Mouse (Mus musculus): ENCODE data around the gene Arid2.
A peak's percentile ranks its signal among the peaks of the same experiment; 100 is the strongest.
"Not testable (repeated sequence)": the region's sequence is repeated elsewhere in the genome, so short reads cannot be mapped to it uniquely, and the experiment has no call there.

Gene Arid2

DNA sequence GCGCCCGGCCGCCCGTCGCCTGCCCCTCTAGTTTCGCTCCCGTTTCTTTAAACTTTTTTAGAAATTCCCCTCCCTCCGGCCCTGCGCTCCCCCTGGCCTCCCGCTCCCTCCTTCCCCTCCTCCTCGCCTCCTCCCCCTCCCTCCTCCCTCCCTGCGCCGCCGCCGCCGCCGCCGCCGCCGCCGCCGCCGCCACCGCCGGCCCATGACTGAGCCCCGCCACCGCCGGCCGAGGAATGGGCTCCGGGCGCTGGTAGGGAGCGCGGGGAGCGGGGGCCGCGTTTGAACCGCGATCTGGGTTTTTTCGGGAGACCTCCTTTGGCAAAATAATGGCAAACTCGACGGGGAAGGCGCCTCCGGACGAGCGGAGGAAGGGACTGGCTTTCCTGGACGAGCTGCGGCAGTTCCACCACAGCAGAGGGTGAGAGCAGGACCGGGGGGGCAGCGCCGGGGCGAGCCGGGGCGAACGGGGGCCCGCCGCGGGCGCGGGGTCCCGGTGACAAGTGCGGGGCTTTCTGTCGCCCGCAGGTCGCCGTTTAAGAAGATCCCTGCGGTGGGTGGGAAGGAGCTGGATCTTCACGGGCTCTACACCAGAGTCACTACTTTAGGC lies at the start of gene Arid2:
Arid2 (plus strand) TSS at position 150 of the 607 bp plus-strand sequence.
- DNase-seq (ENCODE audit: low spot score in 2 of 2) = peak; percentile 53 to 68

DNA sequence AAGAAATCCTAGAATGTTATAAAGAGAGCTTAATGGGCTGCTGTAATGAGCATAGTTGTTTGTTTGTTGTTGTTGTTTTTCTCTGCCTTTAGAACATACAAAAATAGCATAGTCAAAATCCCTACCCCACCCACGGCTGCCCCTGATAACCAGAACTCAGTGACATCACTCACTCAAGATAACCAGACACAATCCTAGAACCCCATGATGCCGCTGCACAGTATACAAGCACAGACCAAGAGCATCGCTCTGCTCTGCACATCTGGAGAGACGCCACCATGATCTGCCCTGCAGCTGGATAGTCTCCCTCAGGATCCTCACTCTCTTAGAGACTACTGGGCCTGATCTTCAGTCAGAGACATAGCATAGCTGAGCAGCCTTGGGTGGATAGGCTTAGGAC lies 49.2 kb upstream of the Arid2 start:
- no peak for DNase-seq (ENCODE audit: low spot score in 2 of 2)

GRCm38 (mm10) chr15:96244171-96244570 lies 43.1 kb upstream of the Arid2 start:
- DNase-seq (ENCODE audit: low spot score in 2 of 2) = no peak

GRCm38 (mm10) chr15:96244715-96245114 lies 42.6 kb upstream of the Arid2 start:
- DNase-seq (ENCODE audit: low spot score in 2 of 2) = not testable (repeated sequence)

DNA sequence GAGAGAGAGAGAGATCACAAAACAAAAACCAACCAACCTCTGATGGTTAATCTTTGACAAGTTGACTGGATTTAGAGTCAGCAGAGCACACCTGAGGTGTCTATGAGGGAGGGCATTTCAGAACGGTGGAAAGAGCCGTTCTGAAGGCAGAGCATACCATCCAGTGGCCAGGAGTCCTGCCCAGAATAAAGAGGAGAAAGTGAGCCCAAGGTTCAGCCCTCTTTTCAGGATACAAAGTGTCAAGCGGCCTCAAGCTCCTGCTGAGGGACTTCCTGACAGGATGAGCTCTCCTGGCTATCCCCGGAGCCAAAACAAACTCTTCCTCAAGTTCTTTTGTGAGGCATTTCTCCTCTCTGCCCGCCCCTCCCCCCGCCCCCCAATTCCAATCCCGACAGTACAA lies 33.5 kb upstream of the Arid2 start:
- DNase-seq (ENCODE audit: low spot score in 2 of 2) = no peak

DNA sequence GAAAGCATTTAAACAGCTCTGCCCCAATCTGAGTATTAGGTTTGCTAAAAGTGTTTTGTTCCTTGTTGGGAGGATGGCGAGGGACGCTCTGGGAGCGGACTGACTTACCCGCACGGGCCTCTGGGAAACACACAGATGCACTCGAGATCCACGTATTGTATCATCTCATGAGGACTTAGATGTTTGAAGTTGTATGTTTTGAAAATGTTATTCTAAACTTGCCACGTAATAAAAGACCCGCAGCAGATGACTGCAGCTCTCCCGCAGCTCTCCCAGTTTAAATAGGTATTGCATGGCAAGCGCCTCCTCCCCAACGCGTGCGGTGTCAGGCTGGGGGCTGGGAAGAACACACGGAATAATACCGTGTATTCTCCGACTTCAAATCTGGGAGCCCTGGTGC lies 33.0 kb upstream of the Arid2 start:
- DNase-seq (ENCODE audit: low spot score in 2 of 2) = peak in 1 of 2 experiments; percentile 23

DNA sequence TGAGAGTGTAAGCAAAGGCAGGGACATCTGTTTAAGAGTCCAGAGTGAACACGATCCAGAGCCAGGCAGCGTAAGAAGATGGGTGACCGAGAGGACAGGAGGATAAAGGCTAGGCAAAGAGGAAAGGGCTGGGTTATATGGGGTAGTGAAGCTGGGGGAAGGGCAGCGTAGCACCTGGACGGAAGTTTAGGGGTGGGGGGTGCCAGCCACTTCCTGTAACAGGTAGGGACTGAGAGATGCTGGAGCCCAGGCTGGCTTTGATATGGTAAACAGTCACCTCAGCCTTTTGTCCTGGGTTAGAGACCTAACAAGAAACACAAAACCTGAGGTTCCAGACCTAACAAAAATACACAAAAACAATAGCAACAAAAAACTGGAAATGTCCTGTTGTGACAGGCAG lies 29.5 kb upstream of the Arid2 start:
- DNase-seq (ENCODE audit: low spot score in 2 of 2) = no peak

DNA sequence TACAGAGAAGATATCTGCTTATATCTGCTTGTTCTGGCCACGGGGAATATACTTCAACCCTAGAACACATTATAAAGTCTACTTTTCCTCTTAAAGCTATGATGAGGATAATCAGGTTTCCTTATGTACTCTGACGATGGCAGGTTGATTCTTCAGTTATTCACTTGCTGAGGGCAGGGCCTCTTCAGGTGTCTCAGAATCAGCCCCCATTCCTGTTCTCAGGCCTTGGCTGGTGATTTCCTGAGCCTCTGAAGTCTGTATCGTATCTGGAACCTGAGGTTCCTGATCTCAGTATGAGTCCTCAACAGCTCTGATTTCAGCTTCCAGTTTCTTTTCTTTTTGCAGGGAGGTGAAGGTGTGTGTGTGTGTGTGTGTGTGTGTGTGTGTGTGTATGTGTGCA lies 22.7 kb upstream of the Arid2 start:
- DNase-seq (ENCODE audit: low spot score in 2 of 2) = no peak

GRCm38 (mm10) chr15:96267933-96268332 lies 19.4 kb upstream of the Arid2 start:
- DNase-seq (ENCODE audit: low spot score in 2 of 2) = no peak

DNA sequence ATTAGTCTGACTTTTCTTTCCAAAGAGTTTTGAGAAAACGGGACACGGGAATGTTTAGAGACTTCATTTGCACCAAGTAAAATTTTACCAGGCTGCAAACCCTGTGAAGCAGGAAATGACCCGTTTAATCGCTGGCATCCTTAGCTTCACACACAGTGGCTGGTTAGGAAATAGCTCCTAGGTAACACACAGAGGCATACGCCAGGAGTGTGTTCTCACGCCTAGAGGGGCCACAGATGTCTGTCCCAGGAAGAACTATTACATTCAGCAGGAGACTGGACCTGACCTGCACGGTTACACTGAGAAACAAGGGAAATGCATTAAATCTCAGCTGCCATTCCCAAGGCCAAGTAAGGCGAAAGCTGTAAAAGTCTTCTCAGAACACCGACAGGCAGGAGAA lies 18.7 kb upstream of the Arid2 start:
- no peak for DNase-seq (ENCODE audit: low spot score in 2 of 2)

GRCm38 (mm10) chr15:96269402-96269801 lies 17.9 kb upstream of the Arid2 start:
- DNase-seq (ENCODE audit: low spot score in 2 of 2) = no peak

DNA sequence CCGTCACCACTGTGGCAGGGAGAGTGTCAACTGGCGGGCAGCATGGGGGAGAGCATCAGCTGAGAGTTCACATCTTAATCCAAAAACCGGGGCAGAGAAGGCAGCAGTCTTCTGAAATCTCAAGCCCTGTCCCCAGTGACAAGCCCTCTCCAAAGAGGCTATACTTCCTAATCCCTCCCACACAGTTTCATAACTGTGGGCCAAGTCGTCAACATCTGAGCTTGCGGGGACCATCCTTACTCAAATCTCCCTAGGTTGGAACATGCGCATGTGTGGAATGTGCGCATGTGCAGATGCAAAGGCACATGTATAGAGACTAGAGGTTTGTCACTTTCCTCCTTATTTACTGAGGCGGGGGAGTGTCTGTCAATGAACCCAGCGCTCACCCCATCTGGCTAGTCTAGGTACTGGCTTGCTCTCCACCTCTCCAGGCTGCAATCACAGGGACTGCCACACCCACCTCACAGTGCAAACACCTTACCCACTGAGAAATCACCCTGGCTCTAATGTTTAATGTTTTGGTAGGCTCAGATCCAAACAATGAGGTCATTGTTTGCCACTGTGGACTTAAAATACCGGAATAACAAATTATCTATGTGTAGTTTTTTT lies 16.9 kb upstream of the Arid2 start:
- DNase-seq (ENCODE audit: low spot score in 2 of 2) = no peak

GRCm38 (mm10) chr15:96272356-96272755 lies 15.0 kb upstream of the Arid2 start:
- no peak for DNase-seq (ENCODE audit: low spot score in 2 of 2)

DNA sequence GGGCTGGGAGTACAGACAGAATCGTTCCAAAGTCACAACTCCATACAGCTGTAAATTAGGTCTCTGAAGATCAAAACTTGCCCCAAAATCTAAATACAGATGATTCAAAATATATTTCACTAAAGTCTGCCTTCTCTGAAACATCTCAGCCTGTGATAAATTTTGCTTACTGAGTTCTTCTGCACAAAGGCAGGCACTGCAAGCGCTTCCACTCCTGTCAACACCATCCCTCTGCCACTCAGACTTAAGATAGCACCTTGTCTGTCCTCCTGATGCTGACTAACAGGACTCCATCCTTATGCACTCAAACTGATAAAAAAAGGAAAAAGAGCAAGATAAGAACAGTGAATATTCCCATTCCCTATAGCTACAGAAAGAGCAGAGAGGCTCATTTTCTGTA lies 13.0 kb upstream of the Arid2 start:
- no peak for DNase-seq (ENCODE audit: low spot score in 2 of 2)

- DNase-seq (ENCODE audit: low spot score in 2 of 2) = no peak
These were observed 12.1 kb upstream of the Arid2 start for GRCm38 (mm10) chr15:96275198-96275597.

DNA sequence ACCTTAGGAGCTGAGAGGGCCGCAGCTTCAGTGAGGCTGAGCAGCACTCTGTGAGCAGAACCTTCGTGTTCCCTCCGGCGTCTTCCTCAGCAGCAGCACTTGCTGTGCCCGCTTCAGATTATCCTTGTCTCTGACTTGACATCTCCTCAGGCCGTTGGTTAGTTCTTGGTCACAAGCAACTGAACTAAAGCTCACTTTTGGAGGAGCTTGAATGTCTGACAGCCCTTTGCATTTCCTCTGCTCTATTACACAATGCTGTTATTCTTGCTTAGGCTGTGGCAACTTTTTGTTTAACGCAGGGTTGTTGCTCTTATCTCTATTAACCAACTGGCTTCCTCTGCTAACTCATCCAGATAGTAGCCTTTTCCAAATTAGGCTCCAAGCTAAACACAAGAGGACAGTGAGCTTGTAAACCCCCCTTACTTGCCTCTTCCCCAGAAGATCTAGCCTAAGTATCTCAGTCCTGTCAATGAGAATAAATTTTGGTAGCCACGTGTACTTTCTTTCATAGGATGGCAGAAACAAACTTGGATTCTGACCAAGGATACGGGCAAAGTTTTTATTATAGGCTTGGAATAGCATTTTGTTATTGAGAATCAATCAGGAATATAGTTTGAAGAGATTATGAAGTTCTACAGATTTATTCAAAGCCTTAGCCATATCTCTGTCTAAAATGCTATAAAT lies 11.4 kb upstream of the Arid2 start:
- DNase-seq (ENCODE audit: low spot score in 2 of 2) = no peak

GRCm38 (mm10) chr15:96277061-96277460 lies 10.3 kb upstream of the Arid2 start:
- no peak for DNase-seq (ENCODE audit: low spot score in 2 of 2)

DNA sequence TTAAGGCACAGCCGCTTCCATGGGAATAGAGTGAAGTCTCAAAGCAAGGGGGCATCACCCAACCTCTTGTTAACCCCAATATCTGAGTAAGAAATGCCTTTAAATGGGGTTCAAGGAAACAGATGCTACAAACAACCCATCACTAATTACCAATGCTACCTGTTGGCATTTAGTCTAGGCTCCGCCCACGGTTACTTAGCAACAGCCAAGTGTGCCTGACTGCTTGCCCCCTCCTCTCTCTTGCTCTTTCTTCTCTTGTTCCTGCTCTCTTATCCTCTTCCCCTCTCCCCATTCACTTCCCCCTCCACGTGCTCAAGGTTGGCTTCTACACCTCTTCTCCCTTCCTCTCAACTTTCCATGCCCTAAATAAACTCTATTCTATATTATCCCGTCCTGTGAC lies 6.1 kb upstream of the Arid2 start:
- no peak for DNase-seq (ENCODE audit: low spot score in 2 of 2)

DNA sequence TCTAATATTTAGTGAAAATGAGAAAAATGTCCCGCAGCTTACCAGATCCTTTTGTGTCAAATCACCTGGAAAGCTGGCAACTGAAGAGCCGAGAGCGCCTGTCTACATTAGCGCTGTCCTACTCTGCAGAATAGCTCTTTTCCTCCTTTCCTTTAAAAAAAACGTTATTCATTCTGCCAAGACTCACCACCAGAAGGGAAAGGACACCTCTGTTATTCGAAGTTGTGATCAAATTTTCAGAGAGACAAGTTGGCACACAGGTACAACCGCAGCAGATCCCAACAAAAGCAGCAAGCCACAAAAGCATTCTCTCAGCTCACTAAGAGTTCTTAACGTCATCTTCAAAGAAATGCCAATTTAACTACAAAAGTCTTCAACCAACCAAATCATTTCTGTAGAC lies 4.2 kb upstream of the Arid2 start:
- DNase-seq (ENCODE audit: low spot score in 2 of 2) = no peak

DNA sequence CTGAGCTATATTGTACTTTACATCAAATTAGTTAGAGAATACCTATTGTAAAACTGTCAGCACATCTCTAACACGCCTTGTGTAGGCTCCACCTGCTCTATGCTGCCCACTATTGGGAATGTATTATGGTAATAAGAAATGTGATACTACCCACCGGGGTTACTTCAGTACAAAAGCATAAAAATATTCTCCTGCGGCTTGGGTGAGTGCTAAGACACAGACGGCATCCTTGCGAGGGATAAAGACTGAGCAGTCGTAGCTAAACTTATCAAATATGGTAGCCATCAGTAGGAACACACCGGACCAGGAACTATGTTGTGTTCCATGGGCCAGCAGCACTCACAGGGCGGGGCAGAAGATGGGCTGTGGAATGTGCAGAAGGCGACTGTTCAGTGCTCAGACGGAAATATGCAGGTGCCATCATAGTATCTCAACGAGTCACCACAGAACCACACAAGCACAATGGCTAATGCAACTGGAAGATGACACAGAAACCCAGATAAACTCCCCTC lies 3.3 kb upstream of the Arid2 start:
- DNase-seq (ENCODE audit: low spot score in 2 of 2) = peak; percentile 37 to 43

DNA sequence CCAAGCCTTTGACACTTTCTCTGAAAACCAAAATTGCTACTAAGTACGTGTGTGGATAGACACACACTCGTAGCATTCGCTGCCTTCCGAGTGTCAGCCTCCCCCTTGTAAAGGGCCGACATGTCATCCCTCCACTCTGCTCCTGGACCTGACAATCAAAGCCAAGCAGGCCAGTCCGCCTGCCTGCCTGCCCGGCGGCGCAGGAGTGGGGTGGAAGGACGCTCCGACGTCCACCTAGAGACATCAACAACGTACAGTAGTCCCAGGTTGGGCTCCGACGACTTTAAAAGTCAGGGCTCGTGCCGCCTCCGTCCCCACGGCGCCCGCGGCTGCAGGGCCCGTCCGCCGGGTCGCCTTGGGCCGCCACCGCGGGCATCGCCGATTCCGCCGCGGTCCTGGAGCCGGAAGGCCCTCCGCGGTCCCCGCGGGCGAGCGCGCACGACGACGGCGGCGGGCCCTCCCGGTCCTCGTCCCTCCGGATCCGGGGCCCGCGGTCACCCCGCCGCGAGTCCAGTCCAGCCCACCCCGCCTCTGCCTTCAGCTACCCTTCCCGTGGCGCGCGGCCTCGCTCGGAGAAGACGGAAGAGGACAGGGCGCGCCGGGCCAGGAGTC lies 2.5 kb upstream of the Arid2 start:
- peak; percentile 36 to 56 for DNase-seq (ENCODE audit: low spot score in 2 of 2)

DNA sequence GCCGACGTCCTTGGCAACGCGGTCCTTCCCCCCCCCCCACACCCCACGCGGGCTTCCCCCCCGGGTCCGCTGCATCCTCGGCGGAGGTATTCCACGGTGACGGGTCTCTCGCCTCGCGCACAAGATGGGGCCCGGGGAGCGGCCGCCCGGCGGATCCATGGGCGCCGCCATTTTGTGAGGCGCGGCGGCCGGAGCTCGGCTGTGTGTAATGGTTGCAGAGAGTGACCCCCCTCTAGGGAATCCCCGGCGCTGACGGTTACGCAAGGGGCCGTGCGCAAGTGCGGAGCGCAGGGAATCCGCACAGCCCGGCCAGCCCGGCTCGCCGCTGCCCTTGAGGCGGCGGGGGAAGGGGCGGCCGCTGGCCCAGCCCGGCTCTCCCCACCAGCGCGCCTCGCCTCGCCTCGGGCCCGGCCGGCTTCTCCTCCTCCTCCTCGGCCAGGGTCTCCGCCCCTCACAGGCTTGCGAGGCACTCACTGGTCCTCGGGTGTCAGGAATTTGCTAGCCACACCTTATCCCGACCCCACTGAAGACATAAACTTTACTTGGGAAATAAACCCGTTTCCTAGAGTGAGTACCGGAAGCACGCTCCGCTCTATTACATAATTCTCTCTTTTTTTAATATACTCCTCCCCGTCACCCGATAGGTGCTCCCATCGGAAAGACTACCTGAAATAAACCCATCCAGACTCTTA lies 1.8 kb upstream of the Arid2 start:
- peak; percentile 80 to 88 for DNase-seq (ENCODE audit: low spot score in 2 of 2)
